Mouse (Mus musculus) large intestine, adult 2 months (tissue): Measurements from ENCODE around the gene Utp11. TPM values are rescaled to one million over a fixed set of nuclear protein-coding genes. Genes with fewer than 3 reads are reported as not detected.
"Not testable (repeated sequence)": the region's sequence is repeated elsewhere in the genome, so short reads cannot be mapped to it uniquely, and the experiment has no call there.

Source experiments
- DNase-seq: peaks from one replicate; pipeline ENCODE4 v3.0.0-alpha.2; 2012; ENCODE audit warnings: low read depth, low spot score
- WGBS: fragments of 180-500 bp; shearing (Covaris S2); methylation state at CpG from one replicate; pipeline ENCODE4 v1.1.7; 2018; 5-methylcytosine and 5-hydroxymethylcytosine counted together
- polyA plus RNA-seq: library from polyadenylated mRNA; depleted of rRNA; stranded (reverse); fragments of >200 nt; gene quantifications from 2 replicates; pipeline ENCODE4 v1.2.3, GENCODE M21; 2012; rRNA removed

The Utp11 gene
- polyA plus RNA-seq: 4.0 and 4.8 TPM in 2 replicates

GRCm38 (mm10) chr4:124693135-124693894 lies at the start of gene Utp11:
Utp11 (minus strand) TSS chr4:124693600.
- WGBS: under 1% methylated on average over 43 of the region's 43 CpGs
- DNase-seq: peak; percentile 91

- no peak for DNase-seq
- 81% methylated on average over 11 of the region's 11 CpGs for WGBS
Observed at GRCm38 (mm10) chr4:124742839-124743238, 49.4 kb upstream of the Utp11 start.

- DNase-seq: no peak
- 7% methylated on average over 25 of the region's 25 CpGs for WGBS
Observed at GRCm38 (mm10) chr4:124741376-124742343, 48.3 kb upstream of the Utp11 start, which contains the start of gene Inpp5b. Inpp5b (plus strand) TSS chr4:124741850.

- WGBS: 63% methylated on average over 1 of the region's 1 CpGs
- DNase-seq: no peak
Observed at GRCm38 (mm10) chr4:124738783-124739182, 45.4 kb upstream of the Utp11 start.

GRCm38 (mm10) chr4:124738013-124738412 lies 44.6 kb upstream of the Utp11 start:
- no peak for DNase-seq
- WGBS: 49% methylated on average over 4 of the region's 4 CpGs

- DNase-seq: no peak
- WGBS: 72% methylated on average over 5 of the region's 5 CpGs
Observed at GRCm38 (mm10) chr4:124737486-124737885, 44.1 kb upstream of the Utp11 start.

GRCm38 (mm10) chr4:124736952-124737351 lies 43.6 kb upstream of the Utp11 start:
- WGBS: 74% methylated on average over 2 of the region's 2 CpGs

GRCm38 (mm10) chr4:124726121-124726520 lies 32.7 kb upstream of the Utp11 start:
- no peak for DNase-seq
- WGBS: 91% methylated on average over 6 of the region's 6 CpGs

More at GRCm38 (mm10) chr4:124736952-124737351, 43.6 kb upstream of the Utp11 start:
- DNase-seq: no peak

GRCm38 (mm10) chr4:124719101-124719500 lies 25.7 kb upstream of the Utp11 start:
- no peak for DNase-seq
- 91% methylated on average over 4 of the region's 4 CpGs for WGBS

- under 1% methylated on average over 57 of the region's 57 CpGs for WGBS
- no peak for DNase-seq
Observed at GRCm38 (mm10) chr4:124714545-124715481, 21.4 kb upstream of the Utp11 start, which contains the start of gene Sf3a3. Sf3a3 (plus strand) TSS chr4:124714776.

GRCm38 (mm10) chr4:124713850-124714249 lies 20.4 kb upstream of the Utp11 start:
- not testable (repeated sequence) for DNase-seq
- WGBS: 68% methylated on average over 5 of the region's 5 CpGs

- WGBS: 58% methylated on average over 6 of the region's 6 CpGs
- no peak for DNase-seq
Observed at GRCm38 (mm10) chr4:124712618-124713017, 19.2 kb upstream of the Utp11 start.

GRCm38 (mm10) chr4:124710776-124711291 lies 17.4 kb upstream of the Utp11 start:
- WGBS: 5% methylated on average over 5 of the region's 5 CpGs
- no peak for DNase-seq

GRCm38 (mm10) chr4:124709961-124710446 lies 16.6 kb upstream of the Utp11 start:
- no peak for DNase-seq
- WGBS: 3% methylated on average over 18 of the region's 18 CpGs

- DNase-seq: no peak
- WGBS: under 1% methylated on average over 41 of the region's 41 CpGs
Observed at GRCm38 (mm10) chr4:124708518-124709477, 15.4 kb upstream of the Utp11 start.

- WGBS: 20% methylated on average over 1 of the region's 1 CpGs
- not testable (repeated sequence) for DNase-seq
Observed at GRCm38 (mm10) chr4:124708200-124708517, 14.8 kb upstream of the Utp11 start.

- 91% methylated on average over 25 of the region's 25 CpGs for WGBS
- DNase-seq: not testable (repeated sequence)
Observed at GRCm38 (mm10) chr4:124707381-124708199, 14.2 kb upstream of the Utp11 start.
